Mouse (Mus musculus): ENCODE results near the gene Vmn2r46. TPM values are rescaled to one million over a fixed set of nuclear protein-coding genes. Genes with fewer than 3 reads are reported as not detected.
"Not testable (repeated sequence)": the region's sequence is repeated elsewhere in the genome, so short reads cannot be mapped to it uniquely, and the experiment has no call there.

The Vmn2r46 gene
- total RNA-seq (2021): not detected

- not testable (repeated sequence) for DNase-seq (ENCODE audit: extremely low spot score in 1 of 2, low spot score in 1 of 2)
Measured at GRCm38 (mm10) chr7:9770471-9770870, at the start of gene Vmn2r46. Gene Vmn2r46, minus strand, starts transcription at chr7:9770571.

Other genes starting within 250 kb of the Vmn2r46 start
- gene Vmn2r47, start 70.8 kb upstream of the Vmn2r46 start, total RNA-seq (2021): not detected
- not detected for gene Vmn2r48, start 183.0 kb upstream of the Vmn2r46 start, total RNA-seq (2021)
- not detected for gene Vmn2r49, start 221.7 kb upstream of the Vmn2r46 start, total RNA-seq (2021)